Mouse (Mus musculus): ENCODE measurements around the gene Tstd3.
"Not testable (repeated sequence)": the region's sequence is repeated elsewhere in the genome, so short reads cannot be mapped to it uniquely, and the experiment has no call there.

Tstd3 gene

DNA sequence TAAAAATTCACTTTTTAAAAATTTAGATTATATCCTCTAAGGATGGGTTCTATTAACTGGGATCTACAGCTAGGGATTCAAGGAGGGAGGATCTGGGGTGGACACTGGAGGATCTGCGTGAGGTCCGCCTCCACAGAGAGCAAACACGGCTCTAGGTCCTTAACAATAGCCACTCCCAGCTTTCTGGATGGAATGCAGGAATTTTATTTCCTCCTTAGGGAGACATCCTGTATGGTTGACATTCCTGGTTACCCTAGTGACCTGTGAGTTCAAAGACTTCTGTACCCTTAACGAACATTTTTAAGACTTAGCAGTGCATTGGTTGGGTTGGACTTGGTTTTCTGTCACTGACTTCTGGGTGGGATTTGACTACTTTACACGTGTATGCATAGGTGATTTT is 21.3 kb downstream of the Tstd3 start:
- DNase-seq (ENCODE audit: low read depth): no peak

- DNase-seq (ENCODE audit: low read depth): not testable (repeated sequence)
These were observed 22.9 kb downstream of the Tstd3 start for GRCm38 (mm10) chr4:21744142-21744541.

GRCm38 (mm10) chr4:21739169-21739568 is 27.8 kb downstream of the Tstd3 start:
- no peak for DNase-seq (ENCODE audit: low read depth)

DNA sequence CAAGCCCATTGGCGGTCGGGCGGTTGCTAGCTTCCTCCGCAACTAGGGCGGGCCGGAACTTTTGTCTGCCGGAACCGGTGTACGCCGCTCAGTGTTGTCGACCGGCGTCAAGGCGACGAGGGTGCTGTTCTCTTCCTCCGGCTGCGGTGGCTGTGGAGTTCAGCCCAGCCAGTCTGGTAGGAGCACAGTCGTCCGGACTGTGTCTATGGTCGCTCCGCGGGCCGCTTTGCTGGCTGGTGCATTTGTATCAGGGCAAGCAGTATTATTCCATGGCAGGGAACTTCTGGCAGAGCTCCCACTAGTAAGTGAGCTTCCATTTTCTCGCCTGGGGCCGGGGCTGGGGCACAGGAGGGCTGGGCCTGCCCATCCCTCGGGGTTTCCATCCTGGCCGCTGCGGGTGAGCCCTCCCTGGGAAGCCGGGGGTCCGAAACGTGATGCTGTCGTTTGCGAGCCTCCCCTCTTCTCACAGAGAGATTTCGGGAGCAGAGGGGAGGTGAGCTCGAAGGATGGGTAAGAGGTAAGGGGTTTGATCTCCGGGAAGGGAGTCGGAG is 39.3 kb downstream of the Tstd3 start, which contains the start of gene Ccnc:
Gene Ccnc (plus strand): TSS at position 87 of the 551 bp plus-strand sequence.
- DNase-seq (ENCODE audit: low read depth): peak; percentile 90

DNA sequence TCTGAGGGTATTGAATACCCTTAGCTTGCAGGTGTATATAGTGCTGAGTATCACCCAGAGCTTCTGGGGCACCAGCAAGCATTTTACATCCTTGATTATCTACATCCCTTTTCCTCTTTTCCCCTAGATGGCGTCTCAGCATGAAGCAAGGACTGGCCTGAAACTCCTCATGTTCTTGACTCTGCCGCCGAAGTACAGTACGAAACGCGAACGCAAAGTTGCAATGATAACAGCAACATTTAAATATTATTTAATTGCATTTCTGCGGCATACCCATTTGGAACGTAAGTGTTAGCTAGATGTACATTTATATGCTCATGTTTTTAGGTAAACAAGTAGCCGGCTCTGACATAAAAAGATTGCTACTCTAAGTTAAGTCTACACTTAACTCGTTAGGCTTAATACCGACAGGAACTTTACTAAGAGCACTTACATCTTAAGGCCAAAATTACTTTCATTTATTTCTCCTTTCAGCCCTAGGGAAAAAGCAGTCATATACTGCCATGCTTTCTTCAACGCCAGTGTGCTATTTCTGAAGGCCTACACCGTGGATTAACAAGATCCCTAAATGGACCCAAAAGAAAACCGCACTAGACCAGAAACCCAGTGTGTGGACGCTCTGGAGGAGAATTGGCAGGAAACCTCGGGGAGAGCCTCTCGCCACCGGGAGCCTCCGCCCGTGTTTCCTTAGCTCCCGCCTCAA is 39.9 kb downstream of the Tstd3 start:
- DNase-seq (ENCODE audit: low read depth): peak; percentile 65

- no peak for DNase-seq (ENCODE audit: low read depth)
These were observed 44.2 kb downstream of the Tstd3 start for GRCm38 (mm10) chr4:21722752-21723334.

GRCm38 (mm10) chr4:21712147-21712546 is 54.9 kb downstream of the Tstd3 start:
- DNase-seq (ENCODE audit: low read depth): peak; percentile 50

Data from naive thymus-derived CD4-positive, alpha-beta T cell, adult 2 months (primary cell).